In genomic region chr4:40885166-40885525, GRCm38 (mm10) we compare ENCODE assay signal across 29 mouse cellular contexts. TPM values are rescaled to one million over a fixed set of nuclear protein-coding genes. Genes with fewer than 3 reads are reported as not detected.
A peak's percentile ranks its signal among the peaks of the same experiment; 100 is the strongest.
DNase-seq lines count a peak whose midpoint lies in the region; ATAC-seq and TF ChIP-seq lines count a peak whose summit lies in the region.
"Had no signal": no experiment of that assay in that cellular context is flagged by ENCODE, and none has a peak within 500 bp of the region (broad histone marks: within the 10 kb centered on the region; RNA-seq: fewer than 3 reads in every experiment).

No protein-coding gene starts in this region.

- TF ChIP-seq CTCF in gastrocnemius, adult 2 months (IDR thresholded peaks at IDR 0.05), result no peak
- TF ChIP-seq CTCF in layer of hippocampus, adult 2 months (conservative IDR thresholded peaks at IDR 0.05), result no peak

- H3K27ac ChIP-seq in gastrocnemius, adult 2 months, result peak overlapping the region; percentile 72
- peak overlapping the region; percentile 82 for H3K27ac ChIP-seq in layer of hippocampus, adult 2 months
- H3K27ac ChIP-seq: forebrain, embryonic 10.5 days; heart, embryonic 15.5 days; hindbrain, embryonic 10.5 days; kidney, postnatal 0 days; midbrain, embryonic 15.5 days had no signal

- ATAC-seq in CD4-positive, CD25-positive, alpha-beta regulatory T cell, adult 4 months, result no peak
- ATAC-seq: midbrain, embryonic 15.5 days had no signal

- intact Hi-C loops in gastrocnemius, adult 2 months (cut with DNase I), result no loop called here

- DNase-seq in gastrocnemius, adult 2 months, result peak; percentile 45
- DNase-seq in gastrocnemius, postnatal 10 days, result no peak
- peak; percentile 53 to 58 for DNase-seq in layer of hippocampus, adult 2 months (ENCODE audit: low spot score in 2 of 2)
- DNase-seq in layer of hippocampus, postnatal 10 days (ENCODE audit: low spot score in 2 of 2), result no peak
- peak; percentile 12 to 29 for DNase-seq in right cerebral cortex, postnatal 36 days (ENCODE audit: low spot score in 2 of 2)
- DNase-seq in right cerebral cortex, postnatal 4 days, result no peak
- DNase-seq in skeletal muscle tissue, adult 2 months (ENCODE audit: low read depth, low spot score), result peak; percentile 52
- DNase-seq: cerebellum, adult 18-20 months; cerebellum, postnatal 36 days; kidney, adult 11 months; lung, adult 2 months; lung, postnatal 36 days; thymus, adult 2 months had no signal

- no peak overlapping the region for H3K4me3 ChIP-seq in gastrocnemius, adult 2 months
- no peak overlapping the region for H3K4me3 ChIP-seq in layer of hippocampus, adult 2 months
- H3K4me3 ChIP-seq: embryonic facial prominence, embryonic 15.5 days; forebrain, embryonic 10.5 days; heart, embryonic 15.5 days; hindbrain, embryonic 10.5 days; midbrain, embryonic 15.5 days; myocyte had no signal

RNA-seq across cellular contexts. Expression of gene B4galt1, which starts 31.3 kb away (rescaled TPM):
- 10 to 100 TPM; 30.5 to 42.2 TPM for total RNA-seq in gastrocnemius, adult 2 months (2021)
- total RNA-seq in gastrocnemius, postnatal 10 days (2021), result 10 to 100 TPM; 52.0 to 58.6 TPM
- total RNA-seq in layer of hippocampus, adult 2 months (2021), result 10 to 100 TPM in 1 of 2 experiments, 1 to 10 TPM in 1; 8.5 to 10.8 TPM
- total RNA-seq in layer of hippocampus, postnatal 10 days (2021), result 1 to 10 TPM; 6.5 to 7.0 TPM
- polyA plus RNA-seq in CD4-positive, CD25-positive, alpha-beta regulatory T cell, adult 4 months (2017; shearing (Covaris generic)), result 10 to 100 TPM; 52.5 to 61.3 TPM

RNA-seq across cellular contexts. Expression of gene Spink4, which starts 34.7 kb away (rescaled TPM):
- total RNA-seq in gastrocnemius, adult 2 months (2021), result not detected
- total RNA-seq in gastrocnemius, postnatal 10 days (2021), result not detected
- not detected for total RNA-seq in layer of hippocampus, adult 2 months (2021)
- not detected for total RNA-seq in layer of hippocampus, postnatal 10 days (2021)
- not detected for polyA plus RNA-seq in CD4-positive, CD25-positive, alpha-beta regulatory T cell, adult 4 months (2017; shearing (Covaris generic))
- total RNA-seq: granulocyte monocyte progenitor cell, adult 5-6 weeks; layer of hippocampus, postnatal 14 days; left cerebral cortex, postnatal 25 days; megakaryocyte-erythroid progenitor cell, adult 5-6 weeks had no signal
- polyA plus RNA-seq: embryonic facial prominence, embryonic 15.5 days; forebrain, embryonic 10.5 days; frontal cortex, adult 2 months; hindbrain, embryonic 10.5 days; liver, embryonic 11.5 days; midbrain, embryonic 15.5 days; neural tube, embryonic 14.5 days; urinary bladder, adult 2 months had no signal

Comparison
In these comparisons a context has a peak if more than half of its experiments do, and no peak if none do; other contexts are left out.
1. DNase-seq: peak in gastrocnemius, adult 2 months (single experiment), layer of hippocampus, adult 2 months (2 of 2), right cerebral cortex, postnatal 36 days (2 of 2) and skeletal muscle tissue, adult 2 months (single experiment); none in gastrocnemius, postnatal 10 days (single experiment), layer of hippocampus, postnatal 10 days (0 of 2) and right cerebral cortex, postnatal 4 days (single experiment).